Mouse (Mus musculus) liver, adult 2 months (tissue): ENCODE results near the gene Rnf157.

Experiments used
- CTCF ChIP-seq: fragments of 200-500 bp; IDR thresholded peaks from 2 replicates; pipeline ENCODE4 v1.5.1; 2011; ENCODE audit warnings: low read depth, low read length, control low read depth
- POLR2A ChIP-seq: fragments of 200-500 bp; IDR thresholded peaks from 2 replicates; pipeline ENCODE4 v1.6.1; 2011; ENCODE audit warnings: low read length, control low read depth; ENCODE audit not compliant: insufficient read depth; ENCODE audit errors: extremely low read depth

DNA sequence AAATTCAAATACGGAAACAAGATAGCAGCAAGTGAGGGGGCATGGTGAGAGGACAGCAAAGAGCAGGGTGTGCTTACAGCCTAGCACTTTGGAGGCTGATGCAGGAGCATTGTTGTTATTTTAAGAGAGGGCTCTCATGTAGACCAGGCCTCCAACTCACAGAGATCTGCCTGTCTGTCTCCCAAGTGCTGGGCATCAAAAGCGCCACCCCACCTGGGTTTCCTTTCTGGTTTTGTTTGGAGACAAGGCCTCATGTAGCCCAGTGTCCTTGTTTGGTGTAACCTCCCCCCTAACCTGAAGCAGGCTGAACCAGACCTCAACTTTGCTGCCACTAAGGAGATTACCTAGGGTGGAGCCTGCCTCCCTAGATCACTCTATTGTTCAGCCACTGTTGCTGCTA lies 9.7 kb upstream of the Rnf157 start:
- TF ChIP-seq CTCF (no peak), POLR2A (no peak)
